8 mouse cellular contexts compared by ENCODE assay signal in the genomic region with DNA sequence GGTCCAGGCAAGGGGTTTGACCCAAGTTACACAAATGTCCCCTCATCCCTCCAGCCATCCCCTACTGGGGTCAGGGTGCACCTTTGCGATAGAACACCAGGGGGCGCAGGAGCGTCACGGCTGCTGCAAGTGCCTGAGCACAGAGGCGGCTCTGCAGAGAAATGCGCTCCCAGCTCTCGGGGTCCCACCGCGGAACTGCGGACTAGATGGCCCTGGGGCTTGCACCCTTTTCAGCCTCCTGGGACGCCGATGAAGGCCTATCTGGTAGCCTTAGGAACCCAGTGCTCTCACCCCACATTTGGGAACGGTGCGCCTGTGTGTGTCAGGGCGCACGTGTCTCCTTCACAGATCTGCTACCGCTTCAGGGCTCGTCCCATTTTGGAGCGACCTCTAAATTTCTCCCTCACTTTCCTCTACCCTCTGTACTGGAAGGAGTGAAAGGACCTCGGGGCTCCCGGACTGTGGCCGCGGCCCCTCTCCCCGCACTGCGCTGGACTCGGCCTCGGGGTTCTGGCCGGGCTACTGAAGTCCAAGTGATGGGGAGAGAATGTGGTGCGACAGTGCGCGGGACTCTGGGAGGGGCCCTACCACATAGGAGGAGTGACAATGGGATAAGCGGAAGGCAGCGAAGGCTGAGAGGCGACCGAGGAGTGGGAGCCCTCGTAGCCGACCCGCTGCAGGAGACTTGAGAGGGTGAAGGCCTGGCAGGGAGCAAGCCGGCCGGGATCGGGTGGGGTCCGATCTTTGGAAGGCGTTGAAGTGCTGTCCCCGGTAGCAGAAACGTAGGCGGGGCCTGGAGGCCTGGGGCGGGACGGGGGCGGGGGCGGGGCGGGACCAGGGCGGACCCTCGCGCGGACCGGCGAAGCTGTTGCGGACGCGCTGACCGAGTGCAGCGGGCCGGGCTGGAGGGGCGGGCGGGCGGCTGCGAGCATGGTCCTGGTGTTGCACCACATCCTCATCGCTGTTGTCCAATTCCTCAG. TPM values are rescaled to one million over a fixed set of nuclear protein-coding genes. Genes with fewer than 3 reads are reported as not detected.
DNase-seq lines count a peak whose midpoint lies in the region; ATAC-seq and TF ChIP-seq lines count a peak whose summit lies in the region.

No protein-coding gene starts in this region.

- no peak overlapping the region for H3K27ac ChIP-seq in embryonic facial prominence, embryonic 12.5 days
- no peak overlapping the region for H3K27ac ChIP-seq in limb, embryonic 13.5 days
- no peak overlapping the region for H3K27ac ChIP-seq in midbrain, embryonic 15.5 days
- peak overlapping the region; percentile 7; the same call in 1 of the 2 replicates for H3K27ac ChIP-seq in spleen, adult 2 months (ENCODE audit: insufficient read depth, low read length)

- peak; percentile 77 for DNase-seq in 3T3-L1 (ENCODE audit: low read depth, low spot score)
- peak; percentile 93 to 95 for DNase-seq in adrenal gland, postnatal 36 days
- DNase-seq in heart, adult 8-10 months (ENCODE audit: low spot score), result peak; percentile 91
- peak; percentile 68 to 88 for DNase-seq in kidney, adult 8-10 months
- DNase-seq in spleen, adult 2 months (ENCODE audit: low read depth in 1 of 2, low spot score in 2 of 2), result peak; percentile 59 to 87

- peak; percentile 99 for TF ChIP-seq CTCF in spleen, adult 2 months (IDR thresholded peaks at IDR 0.05; ENCODE audit: extremely low read depth, insufficient read depth, insufficient read length, insufficient replicate concordance)

- no peaks in the 10 kb centered on the region for H3K36me3 ChIP-seq in embryonic facial prominence, embryonic 12.5 days
- H3K36me3 ChIP-seq in limb, embryonic 13.5 days, result no peaks in the 10 kb centered on the region
- H3K36me3 ChIP-seq in midbrain, embryonic 15.5 days (replicated peaks), result no peaks in the 10 kb centered on the region
- no peaks in the 10 kb centered on the region for H3K36me3 ChIP-seq in spleen, adult 2 months (ENCODE audit: control insufficient read depth, insufficient read depth, low read length)

- no peaks in the 10 kb centered on the region for H3K9me3 ChIP-seq in embryonic facial prominence, embryonic 12.5 days
- H3K9me3 ChIP-seq in limb, embryonic 13.5 days, result no peaks in the 10 kb centered on the region
- no peaks in the 10 kb centered on the region for H3K9me3 ChIP-seq in midbrain, embryonic 15.5 days

- TF ChIP-seq POLR2A in spleen, adult 2 months (IDR thresholded peaks at IDR 0.05; ENCODE audit: low read depth, low read length), result no peak

- under 1% methylated on average over 68 of the region's 68 CpGs for WGBS in embryonic facial prominence, embryonic 12.5 days
- WGBS in limb, embryonic 13.5 days, result under 1% methylated on average over 53 of the region's 68 CpGs
- under 1% methylated on average over 61 of the region's 68 CpGs for WGBS in midbrain, embryonic 15.5 days
- under 1% methylated on average over 66 of the region's 68 CpGs for WGBS in spleen, adult 2 months

- H3K27me3 ChIP-seq in embryonic facial prominence, embryonic 12.5 days, result peaks cover 44% of the 10 kb centered on the region
- H3K27me3 ChIP-seq in limb, embryonic 13.5 days, result peaks cover 51% of the 10 kb centered on the region
- peaks cover 16% of the 10 kb centered on the region; the same call in 1 of the 2 replicates for H3K27me3 ChIP-seq in midbrain, embryonic 15.5 days (replicated peaks)
- H3K27me3 ChIP-seq in spleen, adult 2 months (ENCODE audit: control insufficient read depth, insufficient read depth, low read length), result no peaks in the 10 kb centered on the region

- peak; percentile 65 for ATAC-seq in embryonic facial prominence, embryonic 12.5 days (ENCODE audit: insufficient number of reproducible peaks, insufficient read depth, low FRiP score, low TSS enrichment)
- ATAC-seq in limb, embryonic 13.5 days (ENCODE audit: low FRiP score, low read depth), result peak; percentile 75
- ATAC-seq in midbrain, embryonic 15.5 days (replicated peaks), result peak; percentile 89

- H3K9ac ChIP-seq in embryonic facial prominence, embryonic 12.5 days, result peak overlapping the region; percentile 49
- H3K9ac ChIP-seq in limb, embryonic 13.5 days, result peak overlapping the region; percentile 58
- peak overlapping the region; percentile 51 for H3K9ac ChIP-seq in midbrain, embryonic 15.5 days

- H3K4me3 ChIP-seq in embryonic facial prominence, embryonic 12.5 days, result peak overlapping the region; percentile 47
- peak overlapping the region; percentile 58 for H3K4me3 ChIP-seq in limb, embryonic 13.5 days
- peak overlapping the region; percentile 52 for H3K4me3 ChIP-seq in midbrain, embryonic 15.5 days
- H3K4me3 ChIP-seq in spleen, adult 2 months (ENCODE audit: extremely low read depth, insufficient read depth, insufficient read length), result peak overlapping the region; percentile 67

- H3K4me2 ChIP-seq in embryonic facial prominence, embryonic 12.5 days (replicated peaks), result peak overlapping the region; percentile 96
- peak overlapping the region; percentile 99 for H3K4me2 ChIP-seq in limb, embryonic 13.5 days (replicated peaks)
- H3K4me2 ChIP-seq in midbrain, embryonic 15.5 days, result peak overlapping the region; percentile 88

- H3K4me1 ChIP-seq in embryonic facial prominence, embryonic 12.5 days, result no peaks in the 10 kb centered on the region
- H3K4me1 ChIP-seq in limb, embryonic 13.5 days, result no peaks in the 10 kb centered on the region
- peaks cover 6% of the 10 kb centered on the region; the same call in 1 of the 2 replicates for H3K4me1 ChIP-seq in midbrain, embryonic 15.5 days
- H3K4me1 ChIP-seq in spleen, adult 2 months (ENCODE audit: control insufficient read depth, insufficient read depth, insufficient read length), result peaks cover 28% of the 10 kb centered on the region; the same call in 1 of the 2 replicates

RNA-seq across cellular contexts. Expression of gene Pde2a, which starts 29.2 kb away (rescaled TPM):
- total RNA-seq in adrenal gland, postnatal 36 days (2021), result 100 to 1,000 TPM; 163 to 207 TPM
- 20.4 and 21.3 TPM in 2 replicates for polyA plus RNA-seq in embryonic facial prominence, embryonic 12.5 days (2016; fragmentation: Nextera tagmentation; extraction: Ambion mirVana)
- 10 to 100 TPM; 46.1 to 58.6 (median 52.8) TPM for total RNA-seq in heart, adult 8-10 months (2022)
- 4.6 and 10.4 TPM in 2 replicates for polyA plus RNA-seq in limb, embryonic 13.5 days (2015; fragmentation: Nextera tagmentation; extraction: Ambion mirVana)
- 31.4 and 32.2 TPM in 2 replicates for polyA plus RNA-seq in midbrain, embryonic 15.5 days (2015; fragmentation: Nextera tagmentation; extraction: Ambion mirVana)
- 42.6 and 48.4 TPM in 2 replicates for polyA plus RNA-seq in spleen, adult 2 months (2012; rRNA removed)

RNA-seq across cellular contexts. Expression of gene Gm45837, which starts 40.0 kb away (rescaled TPM):
- 1 to 10 TPM in 1 of 2 experiments, not detected in 1; 3.8 TPM for total RNA-seq in adrenal gland, postnatal 36 days (2021)
- not detected in 2 replicates for polyA plus RNA-seq in embryonic facial prominence, embryonic 12.5 days (2016; fragmentation: Nextera tagmentation; extraction: Ambion mirVana)
- 1 to 10 TPM in 2 of 4 experiments, not detected in 2; 3.7 to 4.3 TPM for total RNA-seq in heart, adult 8-10 months (2022)
- polyA plus RNA-seq in limb, embryonic 13.5 days (2015; fragmentation: Nextera tagmentation; extraction: Ambion mirVana), result 3.2 and 8.0 TPM in 2 replicates
- not detected in 2 replicates for polyA plus RNA-seq in midbrain, embryonic 15.5 days (2015; fragmentation: Nextera tagmentation; extraction: Ambion mirVana)
- polyA plus RNA-seq in spleen, adult 2 months (2012; rRNA removed), result 1.1 TPM in 1 of 2 replicates, not detected in the other
